Mouse (Mus musculus) CD4-positive, CD25-positive, alpha-beta regulatory T cell, adult 4 months (primary cell): ENCODE measurements around the gene Clcn7. TPM values are rescaled to one million over a fixed set of nuclear protein-coding genes. Genes with fewer than 3 reads are reported as not detected.
A peak's percentile ranks its signal among the peaks of the same experiment; 100 is the strongest.
"Not testable (repeated sequence)": the region's sequence is repeated elsewhere in the genome, so short reads cannot be mapped to it uniquely, and the experiment has no call there.

Experiments
- ATAC-seq: one replicate; pipeline ENCODE4 v1.8.0; 2017
- polyA plus RNA-seq, 2 experiments: library from polyadenylated mRNA; unstranded; fragments of 100-300 nt; shearing (Covaris generic); gene quantifications; one replicate each; pipeline ENCODE4 v1.2.1; 2017

Gene Clcn7
- polyA plus RNA-seq: 10 to 100 TPM; 18.2 to 33.2 TPM

- ATAC-seq: peak; percentile 96
Observed at GRCm38 (mm10) chr17:25133275-25133698, at the start of gene Clcn7. TSS of gene Clcn7 (plus strand) at chr17:25133391.

- ATAC-seq: no peak
Observed at GRCm38 (mm10) chr17:25083444-25083931, 49.7 kb upstream of the Clcn7 start, which contains the start of gene Tmem204. TSS of gene Tmem204 (minus strand) at chr17:25083591.

- no peak for ATAC-seq
Observed at GRCm38 (mm10) chr17:25084835-25085385, 48.3 kb upstream of the Clcn7 start.

GRCm38 (mm10) chr17:25086724-25087123 lies 46.5 kb upstream of the Clcn7 start:
- no peak for ATAC-seq

- ATAC-seq: no peak
Observed at GRCm38 (mm10) chr17:25089158-25089557, 44.0 kb upstream of the Clcn7 start.

- no peak for ATAC-seq
Observed at GRCm38 (mm10) chr17:25090450-25090849, 42.7 kb upstream of the Clcn7 start.

- no peak for ATAC-seq
Observed at GRCm38 (mm10) chr17:25096221-25096620, 37.0 kb upstream of the Clcn7 start.

- no peak for ATAC-seq
Observed at GRCm38 (mm10) chr17:25100052-25100451, 33.1 kb upstream of the Clcn7 start.

GRCm38 (mm10) chr17:25101338-25101737 lies 31.9 kb upstream of the Clcn7 start:
- no peak for ATAC-seq

GRCm38 (mm10) chr17:25107786-25108185 lies 25.4 kb upstream of the Clcn7 start:
- ATAC-seq: no peak

GRCm38 (mm10) chr17:25109578-25109977 lies 23.6 kb upstream of the Clcn7 start:
- no peak for ATAC-seq

- no peak for ATAC-seq
Observed at GRCm38 (mm10) chr17:25110590-25110989, 22.6 kb upstream of the Clcn7 start.

GRCm38 (mm10) chr17:25111220-25111619 lies 22.0 kb upstream of the Clcn7 start:
- no peak for ATAC-seq

GRCm38 (mm10) chr17:25111739-25112422 lies 21.3 kb upstream of the Clcn7 start:
- no peak for ATAC-seq

- ATAC-seq: no peak
Observed at GRCm38 (mm10) chr17:25112423-25112810, 20.8 kb upstream of the Clcn7 start.

GRCm38 (mm10) chr17:25114908-25115645 lies 18.1 kb upstream of the Clcn7 start:
- peak; percentile 40 for ATAC-seq

GRCm38 (mm10) chr17:25115664-25116432 lies 17.3 kb upstream of the Clcn7 start, which contains the start of gene Telo2:
TSS of gene Telo2 (minus strand) at chr17:25115967.
- ATAC-seq: peak; percentile 87

- ATAC-seq: no peak
Observed at GRCm38 (mm10) chr17:25117263-25117662, 15.9 kb upstream of the Clcn7 start.

- ATAC-seq: no peak
Observed at GRCm38 (mm10) chr17:25120406-25120805, 12.8 kb upstream of the Clcn7 start, which contains the start of gene Ptx4. TSS of gene Ptx4 (plus strand) at chr17:25120760.

GRCm38 (mm10) chr17:25123979-25124378 lies 9.2 kb upstream of the Clcn7 start:
- no peak for ATAC-seq

GRCm38 (mm10) chr17:25125442-25126060 lies 7.6 kb upstream of the Clcn7 start:
- ATAC-seq: not testable (repeated sequence)

- ATAC-seq: no peak
Observed at GRCm38 (mm10) chr17:25127079-25127478, 6.1 kb upstream of the Clcn7 start.
